Mouse (Mus musculus) forebrain, embryonic 10.5 days (tissue): ENCODE results near the gene Gm3676. TPM values are rescaled to one million over a fixed set of nuclear protein-coding genes. Genes with fewer than 3 reads are reported as not detected.
"Not testable (repeated sequence)": the region's sequence is repeated elsewhere in the genome, so short reads cannot be mapped to it uniquely, and the experiment has no call there.

Experiments used
- DNase-seq: peaks from one replicate; pipeline ENCODE4 v3.0.0-alpha.2; 2017; ENCODE audit warnings: low spot score; ENCODE audit errors: extremely low spot score
- H3K27ac ChIP-seq: fragments of 300-500 bp; sonication (generic); 2 replicates; pipeline ENCODE4 v1.5.1; 2016; ENCODE audit warnings: mild to moderate bottlenecking
- H3K27me3 ChIP-seq: fragments of 300-500 bp; sonication (generic); 2 replicates; pipeline ENCODE4 v1.6.1; 2016; ENCODE audit warnings: mild to moderate bottlenecking; ENCODE audit not compliant: poor library complexity, severe bottlenecking
- H3K36me3 ChIP-seq: fragments of 300-500 bp; sonication (generic); replicated peaks from 2 replicates; pipeline ENCODE4 v1.6.1; 2016; ENCODE audit warnings: mild to moderate bottlenecking, moderate library complexity
- H3K4me1 ChIP-seq: fragments of 300-500 bp; sonication (generic); 2 replicates; pipeline ENCODE4 v1.6.1; 2016
- H3K4me3 ChIP-seq: fragments of 300-500 bp; sonication (generic); 2 replicates; pipeline ENCODE4 v1.5.1; 2016; ENCODE audit warnings: mild to moderate bottlenecking, moderate library complexity
- H3K9me3 ChIP-seq: fragments of 300-500 bp; sonication (generic); 2 replicates; pipeline ENCODE4 v1.6.1; 2016; ENCODE audit warnings: mild to moderate bottlenecking, moderate library complexity
- WGBS: fragments of 180-500 bp; shearing (Covaris S2); methylation state at CpG from one replicate; pipeline ENCODE4 v1.1.7; 2016; 5-methylcytosine and 5-hydroxymethylcytosine counted together
- polyA plus RNA-seq: library from polyadenylated mRNA; unstranded; fragments of >200 nt; fragmentation: Nextera tagmentation; extraction: Ambion mirVana; gene quantifications from 2 replicates; pipeline ENCODE4 v1.2.1, GENCODE M21; 2016

Gm3676 gene
- not detected in 2 replicates for polyA plus RNA-seq

- H3K4me3 ChIP-seq, H3K36me3 ChIP-seq, DNase-seq, H3K9me3 ChIP-seq, H3K27ac ChIP-seq, H3K4me1 ChIP-seq, H3K27me3 ChIP-seq: not testable (repeated sequence)
- WGBS: no CpG with 5 or more reads among the region's 1 CpGs
Measured at GRCm38 (mm10) chr14:41646387-41646786, at the start of gene Gm3676. Gm3676 (minus strand) TSS chr14:41646487.

DNA sequence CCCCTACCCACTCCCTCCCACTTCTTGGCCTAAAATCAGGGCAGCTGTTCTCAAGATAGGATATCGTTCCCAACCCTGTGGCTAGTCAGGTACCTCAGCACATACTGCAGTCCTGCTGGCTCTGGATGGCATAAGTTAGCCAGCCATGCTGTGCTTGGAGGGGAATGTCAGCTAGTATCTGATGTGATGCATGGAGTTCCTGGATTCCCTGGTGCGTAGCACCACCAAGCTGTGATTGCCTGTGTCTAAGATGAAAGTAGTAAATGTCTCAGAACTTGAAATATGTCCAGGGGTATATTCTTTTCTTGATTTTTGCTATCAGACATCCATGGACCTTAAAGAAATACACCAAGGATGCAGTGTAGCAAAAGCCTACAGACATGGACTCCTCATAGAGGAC is 1.9 kb upstream of the Gm3676 start:
- H3K9me3 ChIP-seq, DNase-seq, H3K27ac ChIP-seq, H3K4me3 ChIP-seq, H3K36me3 ChIP-seq, H3K27me3 ChIP-seq, H3K4me1 ChIP-seq: not testable (repeated sequence)
- 84% methylated on average over 2 of the region's 2 CpGs for WGBS

DNA sequence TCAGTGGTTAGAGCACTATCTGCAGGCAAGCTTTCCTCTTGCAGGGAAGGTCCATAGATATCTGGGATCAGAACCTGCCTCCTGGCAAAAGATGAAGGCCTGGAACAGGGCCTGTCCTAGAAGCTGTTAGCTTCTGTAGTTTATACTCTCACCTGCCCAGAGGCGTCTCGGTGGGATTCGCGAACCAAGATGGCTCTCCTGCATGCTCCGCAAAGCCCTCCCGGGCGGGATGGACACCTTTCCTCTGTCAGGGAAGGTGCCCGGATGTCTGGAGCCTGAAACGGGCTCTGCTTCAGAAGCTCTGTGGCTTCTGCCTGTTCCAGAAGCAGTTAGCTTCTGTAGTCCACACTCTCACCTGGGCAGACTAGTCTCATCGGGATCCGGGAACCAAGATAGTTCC is 16.1 kb downstream of the Gm3676 start:
- H3K36me3 ChIP-seq, H3K9me3 ChIP-seq, H3K27ac ChIP-seq, H3K4me3 ChIP-seq, H3K4me1 ChIP-seq, DNase-seq, H3K27me3 ChIP-seq: not testable (repeated sequence)
- 91% methylated on average over 10 of the region's 11 CpGs for WGBS

DNA sequence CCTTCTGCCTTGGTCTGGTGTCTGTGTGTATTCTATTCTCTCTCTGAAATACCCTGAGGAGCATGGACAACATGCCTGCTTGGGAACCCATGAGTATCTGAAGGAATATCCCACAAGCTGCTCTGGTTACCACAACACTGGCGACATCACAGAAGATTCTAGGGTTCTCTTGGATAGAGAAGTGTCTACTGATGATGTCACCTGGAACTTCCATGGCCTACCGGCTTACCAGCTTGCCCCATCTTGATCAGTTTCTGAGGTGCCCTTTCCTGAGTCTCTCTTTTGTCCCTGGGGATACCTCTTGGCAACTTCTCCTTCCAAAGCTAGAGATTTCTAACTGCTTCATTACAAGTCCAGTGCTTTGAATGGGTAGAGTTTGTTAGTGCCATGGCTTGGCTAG is 21.8 kb downstream of the Gm3676 start, which contains the start of gene Gm3072:
Gene Gm3072 (minus strand): TSS at position 101 of the 400 bp plus-strand sequence.
- not testable (repeated sequence) for H3K27ac ChIP-seq, H3K9me3 ChIP-seq, H3K27me3 ChIP-seq, H3K4me3 ChIP-seq, H3K4me1 ChIP-seq, H3K36me3 ChIP-seq, DNase-seq
- WGBS: 92% methylated on average over 1 of the region's 2 CpGs

DNA sequence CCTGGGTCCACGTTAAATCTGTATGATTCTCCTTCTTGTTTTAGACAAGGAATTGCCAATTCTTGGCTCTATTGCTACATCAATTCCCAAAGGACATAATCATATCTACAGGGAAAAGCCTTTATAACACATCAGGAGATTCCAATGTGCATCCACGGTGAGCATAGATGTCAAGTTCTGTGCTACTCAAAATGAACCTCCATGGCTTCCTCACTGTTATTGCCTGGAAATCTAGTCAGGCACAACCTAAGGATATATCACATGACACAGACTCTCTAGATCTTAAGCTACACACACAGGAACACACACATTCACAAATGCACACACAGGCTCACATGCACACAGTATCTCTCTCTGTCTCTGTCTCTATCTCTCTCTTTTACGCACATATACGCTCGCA is 23.8 kb downstream of the Gm3676 start:
- H3K27me3 ChIP-seq, H3K9me3 ChIP-seq, H3K36me3 ChIP-seq, H3K4me1 ChIP-seq, DNase-seq, H3K27ac ChIP-seq, H3K4me3 ChIP-seq: not testable (repeated sequence)
- 92% methylated on average over 5 of the region's 5 CpGs for WGBS

- not testable (repeated sequence) for H3K27ac ChIP-seq, H3K4me1 ChIP-seq, H3K4me3 ChIP-seq, H3K36me3 ChIP-seq, H3K9me3 ChIP-seq, H3K27me3 ChIP-seq, DNase-seq
- WGBS: 88% methylated on average over 1 of the region's 1 CpGs
Measured at GRCm38 (mm10) chr14:41610690-41611089, 35.6 kb downstream of the Gm3676 start.

DNA sequence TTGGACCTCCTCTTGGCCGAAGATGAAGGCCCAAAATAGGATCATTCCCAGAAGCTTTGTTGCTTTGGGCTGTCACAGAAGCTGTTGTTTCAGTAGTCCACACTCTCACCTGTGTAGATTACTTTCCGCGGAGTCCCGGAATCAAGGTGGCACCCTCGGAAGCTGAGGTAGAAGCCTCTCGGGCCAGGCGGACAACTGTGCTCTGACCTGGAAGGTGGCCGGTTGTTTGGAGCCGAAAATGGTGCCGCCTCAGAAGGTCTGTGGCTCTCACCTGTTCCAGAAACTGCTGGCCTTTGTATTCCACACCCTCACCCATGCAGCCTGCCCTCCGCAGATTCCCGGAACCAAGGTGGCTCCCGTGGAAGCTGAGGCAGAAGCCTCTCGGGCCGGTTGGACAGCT is 45.4 kb downstream of the Gm3676 start:
- H3K27ac ChIP-seq, H3K4me3 ChIP-seq, H3K27me3 ChIP-seq, DNase-seq, H3K4me1 ChIP-seq, H3K36me3 ChIP-seq, H3K9me3 ChIP-seq: not testable (repeated sequence)
- 94% methylated on average over 15 of the region's 15 CpGs for WGBS

Other genes with a start within 250 kb of the Gm3676 start
- gene Gm6482, start 238.2 kb downstream of the Gm3676 start, polyA plus RNA-seq: not detected in 2 replicates
- gene Gm7954, start 193.0 kb downstream of the Gm3676 start, polyA plus RNA-seq: not detected in 2 replicates
- gene Gm3486, start 157.0 kb downstream of the Gm3676 start, polyA plus RNA-seq: not detected in 2 replicates
- not detected in 2 replicates for gene Gm7970, start 90.9 kb downstream of the Gm3676 start, polyA plus RNA-seq
- gene 1700049E17Rik2, start 73.3 kb downstream of the Gm3676 start, polyA plus RNA-seq: not detected in 2 replicates
- not detected in 2 replicates for gene Gm3072, start 21.9 kb downstream of the Gm3676 start, polyA plus RNA-seq
- gene Gm8068, start 55.4 kb upstream of the Gm3676 start, polyA plus RNA-seq: not detected in 2 replicates
- not detected in 2 replicates for gene Gm7929, start 104.1 kb upstream of the Gm3676 start, polyA plus RNA-seq
- not detected in 2 replicates for gene Gm47189, start 126.0 kb upstream of the Gm3676 start, polyA plus RNA-seq